Mouse (Mus musculus) hindbrain, embryonic 11.5 days (tissue): Measurements from ENCODE around the gene Robo2. TPM values are rescaled to one million over a fixed set of nuclear protein-coding genes. Genes with fewer than 3 reads are reported as not detected.

Experiments used
- ATAC-seq: fragments of 200-750 bp; cut with Nextera tagmentation; 2 replicates; pipeline ENCODE4 v1.8.0; 2017; ENCODE audit warnings: mild to moderate bottlenecking, moderate TSS enrichment, moderate library complexity; ENCODE audit not compliant: low FRiP score
- DNase-seq: peaks from one replicate; pipeline ENCODE4 v3.0.0-alpha.2; 2015; ENCODE audit warnings: low spot score
- H3K27ac ChIP-seq: fragments of 300-500 bp; sonication (generic); 2 replicates; pipeline ENCODE4 v1.5.1; 2014; ENCODE audit warnings: mild to moderate bottlenecking, low read depth, low read length
- H3K27me3 ChIP-seq: fragments of 300-500 bp; sonication (generic); 2 replicates; pipeline ENCODE4 v1.6.1; 2014; ENCODE audit warnings: mild to moderate bottlenecking, low read length, moderate library complexity, mixed read lengths; ENCODE audit not compliant: control insufficient read depth, insufficient read depth
- H3K36me3 ChIP-seq: fragments of 300-500 bp; sonication (generic); 2 replicates; pipeline ENCODE4 v1.6.1; 2014; ENCODE audit warnings: mild to moderate bottlenecking, low read length, moderate library complexity, mixed read lengths; ENCODE audit not compliant: control insufficient read depth, insufficient read depth
- H3K4me1 ChIP-seq: fragments of 300-500 bp; sonication (generic); replicated peaks from 2 replicates; pipeline ENCODE4 v1.6.1; 2014; ENCODE audit warnings: low read length, mixed read lengths; ENCODE audit not compliant: control insufficient read depth, insufficient read depth
- H3K4me2 ChIP-seq: fragments of 300-500 bp; sonication (generic); replicated peaks from 2 replicates; pipeline ENCODE4 v1.6.1; 2014; ENCODE audit warnings: mild to moderate bottlenecking, low read depth, low read length
- H3K4me3 ChIP-seq: fragments of 300-500 bp; sonication (generic); 2 replicates; pipeline ENCODE4 v1.5.1; 2014; ENCODE audit warnings: low read depth, low read length
- H3K9ac ChIP-seq: fragments of 300-500 bp; sonication (generic); 2 replicates; pipeline ENCODE4 v1.6.1; 2014; ENCODE audit warnings: low read depth, low read length
- H3K9me3 ChIP-seq: fragments of 300-500 bp; sonication (generic); 2 replicates; pipeline ENCODE4 v1.6.1; 2016; ENCODE audit warnings: low read length; ENCODE audit not compliant: control insufficient read depth
- WGBS: fragments of 180-500 bp; shearing (Covaris S2); extraction: QIAGEN DNeasy Blood & Tissue Kit; methylation state at CpG from one replicate; pipeline ENCODE4 v1.1.7; 2014; 5-methylcytosine and 5-hydroxymethylcytosine counted together
- polyA plus RNA-seq: library from polyadenylated mRNA; unstranded; fragments of >200 nt; fragmentation: Nextera tagmentation; extraction: Ambion mirVana; gene quantifications from 2 replicates; pipeline ENCODE4 v1.2.1, GENCODE M21; 2014

Gene Robo2
- polyA plus RNA-seq, 1 experiment from 2014 or later, result 37.5 TPM

- H3K9me3 ChIP-seq, result no peaks in the 10 kb centered on the region
- H3K36me3 ChIP-seq, result no peaks in the 10 kb centered on the region
- ATAC-seq, result no peak
- no peaks in the 10 kb centered on the region for H3K27me3 ChIP-seq
- WGBS, result 92% methylated on average over 11 of the region's 11 CpGs
- H3K4me2 ChIP-seq, result no peak overlapping the region
- no peaks in the 10 kb centered on the region for H3K4me1 ChIP-seq
- no peak overlapping the region for H3K4me3 ChIP-seq
- H3K27ac ChIP-seq, result no peak overlapping the region
- DNase-seq, result no peak
- no peak overlapping the region for H3K9ac ChIP-seq
Measured at GRCm38 (mm10) chr16:73896856-73897255, 514.8 kb downstream of the Robo2 start.

DNA sequence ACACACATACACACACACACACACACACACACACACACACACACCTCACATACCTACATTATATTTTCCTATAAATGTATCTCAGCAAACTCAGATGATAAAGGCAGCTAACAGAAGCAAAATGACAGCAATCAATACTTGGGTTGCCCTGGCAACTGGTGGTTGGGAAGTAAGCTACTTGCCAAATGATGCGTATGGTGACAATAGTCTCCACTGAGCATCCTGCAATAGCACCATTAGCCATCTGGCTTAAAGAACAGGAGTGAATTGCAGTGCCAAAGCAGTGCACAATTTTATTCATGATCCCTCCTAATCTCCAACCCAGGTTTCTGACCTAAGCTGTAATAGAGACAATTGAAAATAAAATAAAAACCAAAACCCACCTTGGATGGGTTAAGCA lies 529.7 kb downstream of the Robo2 start:
- Histone ChIP-seq H3K9me3 (no peaks in the 10 kb centered on the region), H3K27ac (no peak overlapping the region), H3K4me3 (no peak overlapping the region), H3K27me3 (no peaks in the 10 kb centered on the region), H3K9ac (no peak overlapping the region), H3K36me3 (no peaks in the 10 kb centered on the region), H3K4me1 (no peaks in the 10 kb centered on the region), H3K4me2 (no peak overlapping the region)
- WGBS, result 53% methylated on average over 1 of the region's 1 CpGs
- DNase-seq (no peak), ATAC-seq (no peak)

- H3K27me3 ChIP-seq, result no peaks in the 10 kb centered on the region
- no peak overlapping the region for H3K4me2 ChIP-seq
- H3K36me3 ChIP-seq, result no peaks in the 10 kb centered on the region
- WGBS, result 74% methylated on average over 3 of the region's 3 CpGs
- no peak overlapping the region for H3K27ac ChIP-seq
- H3K9me3 ChIP-seq, result no peaks in the 10 kb centered on the region
- no peak overlapping the region for H3K9ac ChIP-seq
- ATAC-seq, result no peak
- H3K4me1 ChIP-seq, result no peaks in the 10 kb centered on the region
- H3K4me3 ChIP-seq, result no peak overlapping the region
- no peak for DNase-seq
Measured at GRCm38 (mm10) chr16:73877973-73878372, 533.7 kb downstream of the Robo2 start.

DNA sequence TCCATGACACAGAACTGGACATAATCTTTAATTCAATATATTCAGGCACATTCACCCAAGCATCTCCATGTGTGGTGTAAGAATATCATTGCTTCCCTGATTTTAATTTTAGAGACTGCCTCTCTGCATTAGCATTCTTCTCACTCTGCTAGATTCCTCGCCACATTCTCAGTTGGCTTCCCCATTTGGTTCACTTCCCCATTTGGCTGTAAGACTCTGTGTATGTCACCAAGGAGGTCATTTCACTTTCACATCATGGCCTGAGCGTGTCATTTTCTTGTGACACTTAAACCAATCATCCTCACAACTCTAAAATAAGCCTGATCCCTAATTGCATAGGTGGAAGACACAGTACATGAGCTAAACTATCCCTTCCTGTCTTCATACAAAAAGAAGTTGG lies 536.6 kb downstream of the Robo2 start:
- 80% methylated on average over 2 of the region's 2 CpGs for WGBS
- DNase-seq (no peak), ATAC-seq (no peak)
- Histone ChIP-seq H3K4me1 (no peaks in the 10 kb centered on the region), H3K27ac (no peak overlapping the region), H3K4me2 (no peak overlapping the region), H3K4me3 (no peak overlapping the region), H3K9ac (no peak overlapping the region), H3K9me3 (no peaks in the 10 kb centered on the region), H3K27me3 (no peaks in the 10 kb centered on the region), H3K36me3 (no peaks in the 10 kb centered on the region)

GRCm38 (mm10) chr16:73873828-73874558 lies 537.6 kb downstream of the Robo2 start:
- H3K27me3 ChIP-seq, result no peaks in the 10 kb centered on the region
- H3K4me2 ChIP-seq, result no peak overlapping the region
- H3K9ac ChIP-seq, result no peak overlapping the region
- no peak overlapping the region for H3K4me3 ChIP-seq
- no peak overlapping the region for H3K27ac ChIP-seq
- H3K36me3 ChIP-seq, result no peaks in the 10 kb centered on the region
- H3K9me3 ChIP-seq, result no peaks in the 10 kb centered on the region
- DNase-seq, result no peak
- no peaks in the 10 kb centered on the region for H3K4me1 ChIP-seq
- no peak for ATAC-seq
- 86% methylated on average over 5 of the region's 5 CpGs for WGBS

DNA sequence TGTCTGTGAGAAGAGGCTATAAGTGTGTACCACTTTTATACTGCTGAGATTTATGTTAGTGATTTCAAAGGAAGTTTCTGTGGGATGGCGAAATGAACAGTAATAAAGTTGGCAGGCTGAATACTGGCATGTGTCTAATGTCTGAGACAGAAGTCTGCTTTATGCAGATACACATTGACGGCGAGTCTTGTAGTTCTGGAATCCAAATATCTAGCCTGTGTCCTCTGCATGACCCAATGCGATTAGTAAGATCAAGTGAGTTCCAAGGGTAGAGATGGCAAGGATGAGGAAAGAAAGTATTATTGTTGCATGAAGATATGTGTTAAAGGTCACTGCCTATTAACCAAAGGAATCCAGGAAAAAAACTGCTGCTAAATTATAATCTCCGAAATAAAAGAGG lies 541.3 kb downstream of the Robo2 start:
- ATAC-seq (no peak), DNase-seq (no peak)
- Histone ChIP-seq H3K4me1 (no peaks in the 10 kb centered on the region), H3K9ac (no peak overlapping the region), H3K27ac (no peak overlapping the region), H3K9me3 (no peaks in the 10 kb centered on the region), H3K36me3 (no peaks in the 10 kb centered on the region), H3K27me3 (no peaks in the 10 kb centered on the region), H3K4me3 (no peak overlapping the region), H3K4me2 (no peak overlapping the region)
- WGBS, result 86% methylated on average over 5 of the region's 5 CpGs

GRCm38 (mm10) chr16:73869527-73870212 lies 542.0 kb downstream of the Robo2 start:
- DNase-seq (no peak), ATAC-seq (no peak)
- no peaks in the 10 kb centered on the region for H3K36me3 ChIP-seq
- WGBS, result 77% methylated on average over 7 of the region's 7 CpGs
- H3K4me1 ChIP-seq, result no peaks in the 10 kb centered on the region
- no peaks in the 10 kb centered on the region for H3K27me3 ChIP-seq
- H3K9ac ChIP-seq, result no peak overlapping the region
- no peak overlapping the region for H3K4me3 ChIP-seq
- H3K27ac ChIP-seq, result no peak overlapping the region
- H3K4me2 ChIP-seq, result no peak overlapping the region
- no peaks in the 10 kb centered on the region for H3K9me3 ChIP-seq

DNA sequence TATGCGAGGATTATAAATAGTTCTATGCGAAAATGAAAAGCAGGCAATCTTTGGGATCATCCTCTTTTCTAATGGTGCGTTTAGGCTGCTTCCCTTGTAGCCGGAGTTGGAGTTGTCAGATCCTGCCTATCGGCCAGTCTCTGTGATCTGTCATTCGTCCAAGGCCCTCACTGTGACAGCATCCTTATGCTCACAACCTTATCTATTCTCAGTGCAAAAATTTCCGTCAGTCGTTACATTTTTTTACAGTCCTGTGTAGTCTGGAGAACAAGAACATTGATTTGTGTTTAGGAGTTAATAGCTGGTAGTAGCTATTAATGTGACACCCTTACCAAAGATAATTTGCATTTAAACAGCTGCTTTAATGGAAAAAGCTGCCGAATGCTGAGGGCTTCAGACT lies 547.0 kb downstream of the Robo2 start:
- Histone ChIP-seq H3K4me3 (no peak overlapping the region), H3K27ac (no peak overlapping the region), H3K4me2 (no peak overlapping the region), H3K27me3 (no peaks in the 10 kb centered on the region), H3K9ac (no peak overlapping the region), H3K4me1 (no peaks in the 10 kb centered on the region), H3K9me3 (no peaks in the 10 kb centered on the region), H3K36me3 (no peaks in the 10 kb centered on the region)
- DNase-seq (peak; percentile 8), ATAC-seq (no peak)
- 38% methylated on average over 9 of the region's 9 CpGs for WGBS

DNA sequence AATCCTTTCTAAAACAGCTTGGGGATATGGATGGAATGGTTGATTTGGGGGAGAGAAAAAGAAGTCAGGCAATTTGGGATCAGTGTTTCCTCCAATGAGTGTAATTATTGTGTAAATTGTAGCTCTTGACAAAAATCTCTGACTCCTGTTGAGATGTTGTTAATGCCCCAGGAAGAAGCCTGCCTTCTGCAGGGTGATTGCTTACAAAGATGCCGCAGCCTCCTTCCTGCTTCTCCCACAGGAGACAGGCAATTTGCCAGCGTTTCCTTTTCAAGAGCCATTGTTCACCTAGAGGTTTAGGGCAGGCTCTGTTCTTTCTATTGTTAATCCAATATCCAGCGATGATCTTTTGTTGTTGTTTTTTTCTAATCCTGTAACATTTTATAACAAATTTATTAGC lies 547.9 kb downstream of the Robo2 start:
- WGBS, result 6% methylated on average over 3 of the region's 3 CpGs
- Histone ChIP-seq H3K4me1 (no peaks in the 10 kb centered on the region), H3K9me3 (no peaks in the 10 kb centered on the region), H3K9ac (no peak overlapping the region), H3K36me3 (no peaks in the 10 kb centered on the region), H3K4me3 (no peak overlapping the region), H3K27ac (no peak overlapping the region), H3K27me3 (no peaks in the 10 kb centered on the region), H3K4me2 (no peak overlapping the region)
- peak; percentile 10 for DNase-seq
- ATAC-seq, result no peak
